Mouse (Mus musculus) liver, adult (tissue): ENCODE measurements around the gene Kcne2.
A peak's percentile ranks its signal among the peaks of the same experiment; 100 is the strongest.

ENCODE experiments used
- GATA4 ChIP-seq: IDR thresholded peaks from 2 replicates; pipeline ENCODE4 v1.6.1; 2014; ENCODE audit warnings: mild to moderate bottlenecking, low read length; ENCODE audit not compliant: insufficient replicate concordance

Gene Kcne2

DNA sequence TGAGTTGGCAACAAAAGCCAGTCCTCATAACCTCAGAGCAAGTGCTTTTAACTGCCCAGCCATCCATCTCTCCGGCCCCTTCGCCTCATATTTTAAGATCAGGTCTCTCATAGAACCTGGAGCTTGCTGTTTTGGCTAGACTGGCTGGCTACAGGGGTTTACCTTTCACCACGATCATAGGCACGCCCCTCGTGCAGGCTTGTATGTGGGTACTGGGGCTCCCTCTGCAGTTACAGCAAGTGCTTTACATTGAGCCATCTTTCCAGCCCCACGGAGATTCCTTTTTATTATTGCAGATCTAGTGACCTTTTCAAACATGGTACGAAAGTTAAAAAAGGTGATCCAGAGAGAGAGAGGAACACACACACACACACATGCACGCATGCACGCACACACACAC, 42.4 kb downstream of the Kcne2 start:
- no peak for TF ChIP-seq GATA4

GRCm38 (mm10) chr16:92336280-92336679, 44.1 kb downstream of the Kcne2 start:
- no peak for TF ChIP-seq GATA4

DNA sequence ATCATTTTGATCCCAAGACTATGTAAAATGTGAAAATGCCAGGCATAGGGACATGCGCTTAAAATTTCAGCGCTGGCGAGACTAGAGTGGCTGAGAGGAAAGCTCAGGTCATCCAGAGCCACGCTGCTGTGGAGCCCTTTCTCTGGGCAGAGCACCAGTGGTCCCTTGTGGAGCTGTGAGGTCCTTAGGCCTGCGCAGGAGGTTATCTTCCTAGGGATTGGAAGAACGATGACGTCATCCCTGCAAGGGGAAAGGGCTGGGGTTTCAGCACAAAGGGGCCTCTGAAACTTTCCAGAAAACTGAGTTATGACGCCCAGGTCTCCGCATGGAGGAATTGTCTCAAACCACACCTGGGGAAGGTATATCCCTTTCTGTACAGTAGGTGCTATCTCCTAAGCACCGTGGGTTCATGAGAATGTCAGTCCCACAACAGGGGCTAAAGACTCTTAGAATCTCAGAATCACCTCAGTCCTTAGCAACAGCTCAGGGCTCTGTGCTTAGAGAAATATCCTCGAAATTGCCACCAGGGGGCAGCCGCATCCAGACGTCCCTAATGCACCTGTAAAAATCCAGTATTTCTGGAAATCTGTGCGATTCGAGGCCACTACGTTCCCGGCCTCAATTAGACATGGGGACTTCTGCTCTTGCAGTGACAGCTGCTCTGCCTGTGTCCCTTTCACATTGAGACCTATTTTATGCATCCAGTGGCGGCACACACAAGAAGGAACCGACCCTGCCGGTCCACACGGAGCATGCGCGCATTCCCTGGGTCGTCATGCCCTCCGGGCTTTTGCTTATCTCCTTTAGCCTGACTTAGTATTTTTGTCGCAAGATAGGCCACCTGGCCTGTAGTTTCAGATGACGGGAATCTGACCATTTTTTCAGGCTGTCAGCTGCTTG, 48.7 kb downstream of the Kcne2 start:
- TF ChIP-seq GATA4 = no peak

DNA sequence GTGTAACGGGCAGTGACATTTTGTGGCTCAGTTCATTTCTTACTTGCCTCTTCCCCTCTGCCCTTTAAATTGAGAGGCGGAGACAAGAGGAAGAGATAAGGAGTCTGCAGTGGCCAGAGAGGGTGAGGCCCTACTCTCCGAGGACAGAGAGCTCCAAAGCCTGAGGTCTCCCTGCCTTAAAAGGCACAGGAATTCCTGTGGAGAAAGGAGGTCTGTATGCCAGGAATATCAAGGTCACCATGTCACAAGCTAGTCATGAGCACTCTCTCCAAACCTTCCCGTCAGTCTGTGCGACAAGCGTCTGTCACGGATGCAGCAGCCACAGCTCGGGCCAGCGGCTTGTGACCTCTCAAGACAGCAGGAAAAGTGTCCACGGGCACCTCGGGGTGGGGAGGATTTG, 53.0 kb downstream of the Kcne2 start:
- TF ChIP-seq GATA4 = peak; percentile 79

GRCm38 (mm10) chr16:92346297-92346916, 54.2 kb downstream of the Kcne2 start:
- no peak for TF ChIP-seq GATA4
